Mouse (Mus musculus) lung, postnatal 4 days (tissue): ENCODE measurements around the gene Spock3.
"Not testable (repeated sequence)": the region's sequence is repeated elsewhere in the genome, so short reads cannot be mapped to it uniquely, and the experiment has no call there.

Experiments used
- DNase-seq, 2 experiments: peaks; one replicate each; pipeline ENCODE4 v3.0.0; 2021

Spock3 gene

DNA sequence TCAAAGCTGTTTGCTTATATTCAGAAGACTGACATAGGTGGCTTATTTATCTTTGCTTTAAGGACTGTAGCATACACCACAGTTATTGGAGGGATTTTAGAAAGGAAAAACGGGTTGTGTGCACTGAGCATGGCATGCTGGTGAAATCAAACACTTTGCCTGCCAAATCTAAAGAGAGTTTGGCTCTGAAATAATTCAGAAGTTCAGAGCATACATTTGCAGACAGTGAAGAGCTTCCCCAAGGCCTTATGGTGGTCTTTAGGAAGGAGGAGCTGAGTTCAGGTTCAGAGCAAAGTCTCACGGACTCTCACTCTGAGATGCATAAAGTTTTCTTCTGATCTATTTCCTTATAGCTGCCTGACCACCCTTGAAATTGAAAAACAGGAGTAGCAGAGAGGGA is at the start of gene Spock3:
Gene Spock3, plus strand, starts transcription at position 301 of the 400 bp plus-strand sequence.
- no peak for DNase-seq

DNA sequence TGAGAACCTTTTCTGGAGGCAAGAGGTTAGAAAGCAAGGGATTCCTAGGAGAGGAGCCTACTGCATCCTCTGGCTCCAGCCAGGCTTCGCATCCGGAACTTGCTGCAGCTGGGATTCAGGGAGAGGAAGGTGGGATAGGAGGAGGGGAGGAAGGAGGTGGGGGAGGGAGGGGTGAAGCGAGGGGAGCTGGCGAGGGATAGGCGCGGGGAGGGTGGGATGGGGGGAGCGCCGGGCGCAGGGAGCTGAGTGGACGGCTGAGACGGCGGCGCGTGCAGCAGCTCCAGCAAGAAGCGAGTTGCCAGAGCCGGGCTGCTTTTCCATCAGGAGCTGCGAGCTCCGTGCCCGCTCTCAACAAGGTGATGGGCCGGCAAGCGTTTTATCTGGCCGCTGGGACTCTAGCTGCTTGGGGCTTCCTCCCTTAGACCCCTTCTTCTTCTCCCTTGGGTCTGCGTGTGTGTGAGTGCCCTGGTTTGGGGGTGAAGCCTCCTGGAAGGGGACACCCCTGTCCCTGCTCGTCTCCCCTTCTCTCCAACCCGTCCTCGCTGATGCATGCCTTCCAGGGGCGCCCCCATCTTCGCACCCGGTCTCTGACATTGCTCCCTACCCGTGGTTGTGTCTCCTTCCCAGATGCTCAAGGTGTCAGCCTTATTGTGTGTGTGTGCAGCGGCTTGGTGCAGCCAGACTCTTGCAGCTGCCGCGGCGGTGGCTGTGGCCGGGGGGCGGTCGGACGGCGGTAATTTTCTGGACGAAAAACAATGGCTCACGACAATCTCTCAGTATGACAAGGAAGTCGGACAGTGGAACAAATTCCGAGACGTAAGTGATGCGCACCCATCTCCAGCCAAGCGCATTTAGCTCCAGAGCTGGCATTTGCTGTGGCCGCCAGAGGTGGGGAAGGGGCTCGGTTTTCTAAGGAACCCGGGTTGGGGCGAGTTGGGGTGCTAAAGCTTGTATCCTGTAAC is 645 bp downstream of the Spock3 start:
- DNase-seq = no peak

DNA sequence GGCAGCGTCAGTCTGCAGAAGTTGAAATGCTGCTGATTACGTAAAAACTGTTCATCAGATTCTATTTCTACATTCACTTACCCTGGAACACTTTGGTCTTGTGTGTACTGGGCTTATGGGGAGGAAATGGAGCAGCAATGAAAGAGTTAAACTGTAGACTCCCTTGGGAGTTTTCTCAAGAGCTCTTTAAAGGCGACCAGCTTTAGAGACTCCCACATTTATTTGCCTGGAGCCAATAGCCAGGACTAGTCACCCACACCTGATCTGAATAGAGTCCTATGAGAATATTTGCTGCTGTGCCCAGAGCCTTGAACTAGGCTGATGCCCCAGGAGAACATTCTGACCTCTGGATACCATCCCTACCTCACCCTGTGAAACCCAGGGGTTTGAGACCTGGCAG is 1.7 kb downstream of the Spock3 start:
- DNase-seq = no peak

DNA sequence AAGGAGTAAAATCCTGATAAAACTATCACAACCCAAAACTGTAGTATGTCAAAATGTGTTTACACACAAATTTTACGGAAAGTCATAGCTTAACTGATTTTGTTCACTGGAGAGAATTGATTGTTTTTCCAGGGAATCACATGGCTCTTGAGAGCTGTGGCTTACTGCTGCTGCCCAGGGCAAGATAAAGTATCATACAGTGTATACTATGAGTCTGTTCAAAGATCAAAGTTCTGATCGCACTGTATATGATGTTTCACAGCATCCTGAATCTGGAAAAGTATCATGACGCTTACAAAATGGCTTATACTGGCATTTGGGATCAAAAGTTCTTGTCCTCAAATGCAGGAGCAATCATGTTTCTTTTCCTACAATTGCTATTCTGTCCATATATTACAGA is 11.8 kb downstream of the Spock3 start:
- no peak for DNase-seq

DNA sequence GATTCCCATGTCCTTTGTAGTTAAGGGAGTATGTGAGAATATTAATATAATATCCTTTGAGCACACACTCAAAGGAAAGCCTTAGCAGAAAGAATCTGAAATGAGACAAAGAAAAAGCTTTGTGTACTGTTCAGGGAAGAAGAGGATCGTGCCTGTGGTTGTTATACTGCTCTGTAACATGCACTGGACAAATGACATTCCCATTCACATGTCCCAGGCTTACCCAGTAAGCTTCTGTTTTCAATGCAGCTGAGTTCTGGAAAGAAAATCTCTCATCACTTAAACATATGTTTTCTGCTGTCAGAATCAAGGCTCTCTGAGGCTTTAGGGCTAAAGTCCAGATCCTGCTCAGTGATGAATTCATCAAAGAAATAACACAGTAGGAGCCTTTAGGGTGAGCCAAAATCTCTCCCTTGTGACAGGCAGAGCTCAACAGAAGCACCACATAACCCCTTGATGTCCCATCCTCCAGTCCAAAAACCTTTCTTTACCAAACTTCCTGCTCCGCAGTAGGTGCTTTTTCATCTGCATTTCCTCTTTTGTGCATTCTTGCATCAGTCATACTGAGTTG is 19.1 kb downstream of the Spock3 start:
- no peak for DNase-seq

DNA sequence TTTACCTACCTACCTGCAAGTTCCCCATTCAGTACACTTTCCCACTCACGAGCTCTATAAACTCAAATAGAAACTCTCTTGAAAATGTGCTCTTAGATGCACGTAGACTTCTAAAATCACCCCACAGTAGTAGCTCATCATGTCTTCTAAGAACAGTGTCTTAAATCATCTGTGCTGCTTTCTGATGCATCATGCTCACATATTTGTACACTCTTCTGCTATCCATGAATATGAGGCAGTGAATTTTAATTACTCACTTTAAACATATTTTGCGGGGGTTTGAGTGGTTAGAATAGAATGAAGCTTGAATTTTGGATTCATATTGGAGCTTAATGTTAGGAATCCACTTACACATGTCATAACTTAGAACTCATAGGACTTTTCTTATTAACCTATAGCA is 138.2 kb downstream of the Spock3 start:
- no peak for DNase-seq

DNA sequence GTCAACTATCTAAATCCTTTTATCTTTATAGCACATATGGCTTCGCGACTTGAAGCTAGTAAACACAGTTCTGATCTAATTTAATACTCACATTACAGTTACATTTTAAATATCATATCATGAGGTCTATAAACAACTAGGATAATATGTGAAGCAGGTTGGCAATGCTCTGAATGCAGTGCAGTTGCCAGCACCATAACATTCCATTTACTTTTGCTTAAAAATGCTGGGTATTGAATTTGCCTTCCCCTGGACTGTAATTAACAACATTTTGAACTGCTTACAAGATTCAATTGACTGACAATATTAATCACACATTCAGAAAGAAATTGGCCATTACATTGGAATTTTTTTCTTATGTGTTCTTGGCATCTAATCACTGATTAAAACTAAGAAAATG is 147.4 kb downstream of the Spock3 start:
- no peak for DNase-seq

DNA sequence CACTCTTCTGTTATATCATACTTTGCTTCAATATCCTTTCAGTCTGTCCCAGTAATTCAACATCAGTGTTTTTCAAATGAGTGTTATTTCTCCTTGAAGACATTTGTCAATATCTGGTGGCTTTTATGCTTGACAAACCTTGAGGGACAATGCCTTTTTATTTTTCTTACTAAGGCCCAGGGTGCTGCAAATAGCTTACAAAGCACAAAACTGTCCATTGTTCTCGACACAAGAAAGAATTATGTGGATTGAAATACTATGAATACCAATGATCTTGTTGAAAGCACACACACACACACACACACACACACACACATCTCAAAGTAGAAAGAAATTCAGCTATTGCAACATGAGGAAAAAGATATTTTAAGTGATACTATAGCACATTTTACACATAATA is 159.0 kb downstream of the Spock3 start:
- DNase-seq = no peak

DNA sequence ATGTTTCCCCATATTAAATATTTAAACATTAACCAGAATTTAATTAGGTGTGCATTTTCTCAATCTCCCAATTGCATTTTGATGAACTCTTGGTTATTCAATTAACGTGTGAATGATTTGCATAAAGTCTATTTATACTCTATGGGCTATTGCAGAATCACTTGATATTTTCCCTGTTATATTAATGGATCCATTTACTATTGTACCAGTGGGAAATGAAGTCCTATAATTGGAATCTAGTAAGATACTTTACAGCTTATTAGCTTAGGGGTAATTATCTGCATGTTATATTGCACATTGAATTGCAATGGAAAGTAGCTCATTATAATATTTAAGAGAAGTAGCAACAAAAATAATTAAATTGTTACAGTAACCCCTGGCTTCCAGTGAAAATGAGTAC is 162.1 kb downstream of the Spock3 start:
- no peak for DNase-seq

DNA sequence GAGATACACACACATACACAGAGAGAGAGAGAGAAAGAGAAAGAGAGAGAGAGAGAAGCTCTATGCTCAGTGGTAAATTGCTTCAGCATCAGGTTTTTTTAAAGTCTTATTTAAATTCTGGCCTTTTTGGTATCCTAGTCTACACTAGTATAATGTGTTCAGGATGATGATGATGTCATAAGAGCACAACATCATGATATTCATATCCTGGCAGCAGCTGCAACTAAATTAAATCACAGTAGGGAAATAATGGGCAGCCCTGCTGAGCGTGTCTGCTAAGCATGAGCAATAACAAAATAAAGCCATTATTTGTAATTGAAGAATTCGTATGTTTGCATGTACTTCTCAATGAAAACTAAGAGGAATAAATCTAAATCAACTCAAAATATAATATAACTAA is 169.7 kb downstream of the Spock3 start:
- no peak for DNase-seq

DNA sequence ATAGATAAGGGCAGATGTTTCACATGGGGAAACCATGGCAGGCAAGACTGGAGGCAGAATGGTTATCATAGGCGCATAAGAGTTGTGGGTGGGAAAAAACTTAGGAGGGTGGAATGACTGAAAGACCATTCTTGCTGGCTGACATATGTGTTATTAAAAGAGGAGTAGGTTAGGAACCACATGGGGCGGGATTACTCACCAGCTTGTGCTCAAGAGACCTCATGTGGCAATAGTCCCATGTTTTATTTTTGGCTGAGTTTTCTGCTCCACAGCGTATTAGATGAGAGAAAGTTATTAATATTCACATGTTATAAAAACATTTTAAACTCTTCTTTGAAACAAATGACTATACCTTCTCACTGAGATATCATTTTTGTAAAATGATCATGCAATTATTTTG is 184.6 kb downstream of the Spock3 start:
- no peak for DNase-seq

DNA sequence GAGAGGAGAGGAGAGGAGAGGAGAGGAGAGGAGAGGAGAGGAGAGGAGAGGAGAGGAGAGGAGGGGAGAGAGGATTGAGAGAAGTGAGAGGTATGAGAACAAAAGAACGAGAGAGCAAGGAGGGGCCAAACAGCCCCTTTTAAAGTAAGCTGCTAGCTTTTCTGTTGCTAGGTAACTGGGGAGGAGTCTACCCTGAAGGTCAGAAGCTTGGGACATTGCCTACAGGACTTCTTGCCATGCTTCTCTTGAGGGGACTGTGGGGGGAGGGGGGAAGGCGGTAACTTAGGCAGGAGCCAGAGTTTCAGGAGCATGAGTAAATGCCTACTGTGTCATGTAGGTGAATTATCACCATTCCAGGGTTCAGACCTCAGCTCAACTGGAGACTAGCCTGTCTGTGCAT is 213.1 kb downstream of the Spock3 start:
- DNase-seq = not testable (repeated sequence)

DNA sequence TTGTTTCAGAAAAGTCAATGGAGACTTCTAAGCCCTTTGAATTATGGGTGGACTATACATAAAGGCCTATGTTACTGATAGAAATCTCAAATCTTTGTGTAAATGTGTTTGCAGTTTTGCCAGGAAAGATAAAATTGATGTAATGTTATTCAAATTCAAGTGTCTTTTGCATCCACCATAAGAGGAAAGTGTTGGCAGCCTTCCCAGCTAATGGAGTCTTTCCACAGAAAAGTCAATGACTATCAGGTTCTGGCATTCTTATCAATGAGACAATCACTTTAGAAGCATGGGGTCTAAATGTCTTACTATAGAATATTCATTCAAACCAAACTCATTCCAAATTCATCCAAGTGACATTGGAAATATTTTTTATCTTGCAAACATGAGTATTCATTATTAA is 214.5 kb downstream of the Spock3 start:
- DNase-seq = no peak

DNA sequence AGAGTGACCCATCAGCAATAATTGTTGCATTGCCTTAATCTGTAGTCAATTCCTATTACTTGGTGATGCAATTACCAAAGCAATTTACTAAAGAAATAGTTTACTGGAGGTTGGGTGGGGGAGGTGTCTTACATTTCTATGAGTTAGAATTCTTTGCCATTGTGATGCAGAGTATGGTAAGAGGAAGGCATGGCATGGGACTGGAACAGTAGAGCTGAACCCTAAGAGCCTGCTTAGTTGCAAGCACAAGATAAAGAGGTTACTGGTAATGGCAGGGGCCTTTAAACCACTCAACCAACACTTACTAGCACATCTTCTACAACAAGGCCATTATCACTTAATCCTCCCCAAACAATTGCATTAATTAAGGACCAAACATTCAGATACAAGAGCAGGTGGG is 219.1 kb downstream of the Spock3 start:
- DNase-seq = no peak

DNA sequence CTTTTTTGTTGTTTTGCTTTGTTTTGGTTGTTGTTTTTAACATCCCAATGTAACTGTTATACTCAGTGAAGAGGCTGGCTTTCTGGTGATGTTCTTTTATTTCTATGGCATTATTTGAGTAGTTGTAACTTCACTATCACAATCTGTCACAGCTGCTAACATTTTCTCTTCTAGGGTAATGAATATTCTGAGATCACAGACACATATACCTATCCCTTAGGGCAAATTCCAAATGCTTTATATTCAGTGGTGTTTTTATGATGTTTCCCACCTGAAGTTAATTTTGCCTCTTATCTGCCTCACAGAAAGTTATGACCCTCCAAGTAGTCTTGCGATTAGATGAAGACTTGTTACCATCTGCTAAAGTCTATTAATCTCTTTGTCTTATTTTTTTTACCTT is 230.5 kb downstream of the Spock3 start:
- DNase-seq = no peak

DNA sequence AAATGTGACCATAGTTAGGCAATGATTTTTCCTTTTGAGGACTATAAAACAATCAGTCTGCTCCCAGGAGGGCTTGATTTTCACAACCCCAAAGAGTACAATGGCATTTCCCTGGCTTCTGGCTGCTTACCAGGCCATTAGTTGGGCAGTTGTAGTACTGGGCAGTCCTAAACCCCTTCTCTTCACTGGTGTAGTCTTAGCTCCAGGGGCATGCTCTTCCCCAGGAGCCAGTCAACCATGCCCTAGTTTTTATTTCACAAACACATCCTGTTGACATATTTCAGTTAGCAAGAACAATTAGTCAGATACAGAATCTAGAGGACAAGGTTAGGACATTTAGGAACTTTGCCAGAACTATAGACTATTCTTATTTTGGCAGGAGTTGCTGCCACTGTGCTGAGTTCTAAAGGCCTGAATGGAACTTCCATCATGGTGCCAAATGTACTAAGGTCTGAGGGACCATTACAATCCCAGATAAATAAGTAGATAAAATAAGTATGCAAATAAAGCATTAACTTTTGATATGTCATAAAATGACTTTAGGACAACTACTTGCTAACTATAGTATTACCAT is 308.1 kb downstream of the Spock3 start:
- DNase-seq = no peak

DNA sequence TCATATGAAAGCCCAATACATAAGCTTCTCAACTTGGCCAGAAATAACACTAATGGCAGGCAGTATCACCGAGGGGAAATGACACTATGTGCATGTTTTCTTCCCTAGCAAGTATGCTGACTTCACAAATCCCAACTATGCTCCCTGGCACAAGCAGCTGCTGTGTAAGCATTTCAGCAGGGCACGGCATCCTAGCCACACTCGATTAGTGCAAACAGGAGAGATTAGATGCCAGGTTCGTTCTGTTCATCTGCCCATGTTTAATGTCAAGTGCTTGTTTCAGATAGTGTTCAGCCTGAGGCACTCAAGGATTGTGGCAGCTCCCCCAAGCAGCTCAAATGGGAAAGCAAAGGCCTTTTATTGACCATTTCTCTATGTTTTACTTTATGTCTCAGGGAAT is 311.7 kb downstream of the Spock3 start:
- DNase-seq = no peak

DNA sequence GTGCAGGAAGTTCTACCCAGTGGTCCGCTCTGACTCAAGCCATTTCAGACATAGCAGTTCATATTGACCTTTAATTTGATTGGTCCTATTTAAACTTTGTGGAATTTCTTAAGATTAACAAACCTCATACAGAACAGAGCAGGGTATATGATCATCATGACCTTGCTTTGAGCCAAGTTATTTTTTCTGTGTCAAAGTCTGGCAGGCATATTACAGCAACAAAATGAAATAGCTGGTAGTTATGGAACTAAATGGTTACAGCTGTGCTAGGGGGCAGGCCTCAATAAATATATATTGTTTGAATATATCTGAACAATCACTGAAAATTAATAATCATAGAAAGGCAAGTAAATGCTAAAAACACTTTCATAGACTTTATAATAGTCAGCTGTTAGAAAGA is 384.6 kb downstream of the Spock3 start:
- DNase-seq = no peak

DNA sequence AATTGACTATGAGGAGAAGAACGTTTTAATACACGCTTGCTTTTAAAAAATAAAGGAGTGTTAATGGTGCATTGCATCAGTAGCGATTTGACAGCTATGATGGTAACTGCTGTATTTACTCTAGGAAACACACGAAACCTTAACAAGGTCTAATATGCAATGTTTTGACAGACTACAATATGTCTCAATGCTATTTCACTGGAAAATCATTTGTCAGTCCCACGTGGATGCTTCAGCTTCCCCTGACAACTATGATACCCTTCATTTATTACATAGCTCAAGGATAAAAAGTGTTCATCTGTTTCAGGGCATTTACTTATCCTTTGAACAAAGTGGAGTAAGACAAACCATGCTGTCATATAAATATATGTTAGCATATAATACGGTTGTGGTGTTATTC is 417.8 kb downstream of the Spock3 start:
- DNase-seq = no peak

DNA sequence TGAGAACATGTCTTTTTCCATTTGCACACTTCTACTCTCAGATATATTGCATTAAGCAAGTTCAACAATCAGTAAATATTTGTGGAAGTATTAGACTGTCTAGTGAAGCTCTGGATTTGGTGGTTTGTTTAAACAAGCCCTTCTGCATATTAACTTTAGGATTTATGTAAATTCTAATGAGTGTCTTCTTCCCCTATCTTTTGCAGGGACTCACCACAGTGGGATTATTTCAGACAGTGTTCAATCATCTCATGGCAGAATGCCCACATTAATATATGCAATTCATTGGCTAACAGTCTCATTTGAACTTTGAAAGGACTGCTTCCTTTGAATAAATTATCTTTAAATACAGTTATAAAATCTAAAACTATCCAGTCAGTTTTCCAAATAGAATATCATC is 446.9 kb downstream of the Spock3 start:
- no peak for DNase-seq
